Mouse (Mus musculus): Measurements from ENCODE around the gene Olfr735.

- TF ChIP-seq POLR2A (IDR thresholded peaks at IDR 0.05; ENCODE audit: extremely low read depth, insufficient read depth, low read length) = no peak
- no peak for TF ChIP-seq CTCF (IDR thresholded peaks at IDR 0.05; ENCODE audit: extremely low read depth, insufficient read depth, low read length)
Observed at GRCm38 (mm10) chr14:50326661-50327060, 22.0 kb downstream of the Olfr735 start, which contains the start of gene Olfr734.

All from cortical plate, adult 2 months (tissue).